Mouse (Mus musculus): ENCODE measurements at regions not wholly inside any gene's neighbourhood (a gene's known extent, or its start where the extent isn't known, plus 50 kb on each side); places are given as distances from the start of the nearest gene placed in this dataset.

GRCm38 (mm10) chr10:14211926-14212325, 246.1 kb downstream of the Hivep2 start:
- TF ChIP-seq CTCF (IDR thresholded peaks at IDR 0.05; ENCODE audit: low read depth, low read length) (no peak), POLR2AphosphoS5 (IDR thresholded peaks at IDR 0.05; ENCODE audit: insufficient replicate concordance, low read depth, low read length) (no peak), GATA1 (IDR thresholded peaks at IDR 0.05; ENCODE audit: borderline replicate concordance, low read length) (no peak), TAL1 (conservative IDR thresholded peaks at IDR 0.05; ENCODE audit: low read depth, low read length) (no peak)
